Mouse (Mus musculus): ENCODE results near the gene Ptgs2. TPM values are rescaled to one million over a fixed set of nuclear protein-coding genes. Genes with fewer than 3 reads are reported as not detected.
A peak's percentile ranks its signal among the peaks of the same experiment; 100 is the strongest.

Ptgs2 gene
- 10 to 100 TPM; 16.5 to 18.5 TPM for total RNA-seq (2021)

GRCm38 (mm10) chr1:150099790-150100333, at the start of gene Ptgs2:
Gene Ptgs2 (plus strand): TSS chr1:150100031.
- peak; percentile 37 to 42 for DNase-seq (ENCODE audit: extremely low spot score in 1 of 2, low spot score in 1 of 2)

GRCm38 (mm10) chr1:150050256-150050655, 49.6 kb upstream of the Ptgs2 start:
- no peak for DNase-seq (ENCODE audit: extremely low spot score in 1 of 2, low spot score in 1 of 2)

DNA sequence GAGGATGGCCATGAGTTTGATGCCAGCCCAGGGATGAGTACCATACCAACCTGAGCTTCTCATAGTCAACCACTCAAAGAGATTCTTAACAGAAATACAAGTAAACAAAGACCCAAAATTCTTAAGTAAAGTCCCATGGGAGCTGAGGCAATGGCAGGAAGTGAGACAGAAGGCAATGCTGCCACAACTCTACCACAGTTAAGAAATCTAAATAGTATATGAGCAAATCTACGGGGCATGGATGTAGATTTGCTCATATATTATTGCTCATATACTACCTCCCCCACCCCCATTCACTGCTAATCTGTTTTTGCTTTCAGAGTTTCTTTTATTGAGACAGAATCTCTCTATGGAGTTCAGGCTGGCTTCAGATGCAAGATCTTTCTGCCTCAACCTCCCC, 34.1 kb upstream of the Ptgs2 start:
- no peak for DNase-seq (ENCODE audit: extremely low spot score in 1 of 2, low spot score in 1 of 2)

DNA sequence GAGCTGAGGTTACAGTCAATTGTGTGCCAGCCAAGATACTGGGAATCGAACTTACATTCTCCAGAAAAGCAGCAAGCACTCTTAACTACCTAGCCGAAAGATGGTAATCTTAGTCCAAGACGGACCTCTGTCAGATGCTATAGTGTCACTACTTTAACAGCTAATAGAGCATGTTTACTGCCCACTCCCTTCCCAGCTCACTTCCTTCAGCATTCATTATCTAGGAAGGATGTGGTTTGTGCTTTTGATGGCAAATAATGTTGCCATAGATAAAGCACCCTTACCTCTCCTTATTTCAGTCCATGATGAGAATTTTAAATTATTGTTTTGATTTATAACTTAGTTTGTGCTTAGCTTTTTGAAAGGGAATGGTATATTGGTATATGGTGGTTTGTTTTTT, 27.0 kb upstream of the Ptgs2 start:
- no peak for DNase-seq (ENCODE audit: extremely low spot score in 1 of 2, low spot score in 1 of 2)

DNA sequence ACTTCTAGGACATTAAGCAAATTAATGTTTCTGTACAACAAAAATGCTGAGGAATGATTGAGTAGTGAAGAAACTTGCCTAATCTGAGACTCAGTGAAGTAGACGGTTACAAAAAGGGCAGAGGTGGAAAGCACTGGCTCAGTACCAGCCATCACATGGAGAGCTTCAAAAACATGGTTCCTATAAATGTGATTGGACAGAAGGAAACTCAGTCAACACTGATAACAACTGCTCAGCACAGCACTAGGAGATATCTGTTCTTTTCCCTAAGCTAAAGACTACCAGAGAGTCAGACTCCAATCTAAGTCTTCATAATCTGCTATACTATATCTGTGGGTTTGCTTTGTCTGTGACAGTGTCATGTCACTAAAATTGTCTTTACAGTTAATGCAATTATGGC, 25.2 kb upstream of the Ptgs2 start:
- DNase-seq (ENCODE audit: extremely low spot score in 1 of 2, low spot score in 1 of 2) = no peak

DNA sequence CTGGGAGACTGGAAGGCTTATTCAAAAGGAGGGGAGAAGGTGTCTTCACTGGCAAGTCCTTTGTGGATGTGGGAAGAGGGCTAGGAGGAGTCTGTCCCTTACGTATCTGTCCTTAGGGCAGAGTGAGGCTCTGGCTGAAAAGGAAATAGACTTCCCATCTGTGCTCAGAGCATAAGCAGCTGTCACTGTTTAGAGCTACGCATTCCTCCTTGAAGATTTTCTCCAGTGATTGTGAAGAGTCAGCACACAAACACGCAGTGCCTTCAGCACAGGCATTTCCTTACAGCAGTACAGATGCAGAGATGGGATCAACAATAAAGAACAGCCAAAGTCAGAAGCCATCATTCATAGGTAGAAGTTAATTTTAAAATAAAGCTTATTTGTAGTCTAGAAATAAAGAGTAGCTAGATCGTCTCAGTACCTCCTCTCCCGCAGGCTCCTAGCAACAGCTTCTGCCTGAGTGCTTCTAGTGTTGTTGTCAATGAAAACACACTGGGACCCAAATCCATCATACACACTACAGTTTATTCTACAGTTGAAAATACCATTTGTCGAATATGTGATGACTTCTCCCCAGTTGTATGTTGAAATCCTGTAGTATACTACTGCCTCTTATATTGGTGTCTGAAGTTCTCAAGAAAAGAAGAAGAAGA, 10.7 kb upstream of the Ptgs2 start:
- DNase-seq (ENCODE audit: extremely low spot score in 1 of 2, low spot score in 1 of 2) = no peak

DNA sequence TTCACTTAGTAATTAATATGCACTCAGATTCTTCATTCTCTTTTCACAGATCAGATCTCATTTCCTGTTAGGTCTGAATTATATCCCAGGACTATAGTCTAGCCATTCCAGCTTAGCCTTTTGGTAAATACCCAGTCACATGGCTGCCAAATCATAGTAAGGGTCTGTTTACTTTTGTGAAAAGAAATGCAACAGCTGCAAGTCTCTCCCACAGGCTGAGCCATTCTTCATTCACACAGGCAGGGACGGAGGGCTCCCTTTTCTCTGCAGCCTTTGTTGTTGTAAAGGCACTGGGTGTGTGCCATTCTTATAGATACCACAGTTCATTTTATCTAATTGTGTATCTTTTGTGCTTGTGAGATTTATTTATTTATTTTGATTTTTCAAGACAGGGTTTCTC, 9.6 kb upstream of the Ptgs2 start:
- no peak for DNase-seq (ENCODE audit: extremely low spot score in 1 of 2, low spot score in 1 of 2)

GRCm38 (mm10) chr1:150097036-150097435, 2.8 kb upstream of the Ptgs2 start:
- DNase-seq (ENCODE audit: extremely low spot score in 1 of 2, low spot score in 1 of 2) = no peak

DNA sequence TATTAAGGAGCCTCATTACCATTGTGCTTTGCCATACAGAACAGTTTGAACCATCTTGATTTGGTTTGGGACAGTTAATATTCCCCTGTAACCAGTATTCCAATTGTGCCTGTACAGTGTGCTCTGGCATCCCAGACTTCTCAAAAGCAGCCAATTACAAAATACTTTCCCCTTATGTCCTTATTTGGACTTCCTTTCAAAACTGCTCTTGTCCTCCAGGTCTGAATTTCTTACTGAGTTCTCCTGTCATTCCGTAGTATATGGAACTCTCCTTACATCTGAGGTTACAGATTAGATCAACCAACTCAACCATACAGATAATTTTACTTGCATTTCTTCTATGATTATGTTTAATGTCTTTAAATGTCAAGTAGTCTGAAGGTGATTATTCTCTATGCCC, 2.1 kb upstream of the Ptgs2 start:
- DNase-seq (ENCODE audit: extremely low spot score in 1 of 2, low spot score in 1 of 2) = no peak

DNA sequence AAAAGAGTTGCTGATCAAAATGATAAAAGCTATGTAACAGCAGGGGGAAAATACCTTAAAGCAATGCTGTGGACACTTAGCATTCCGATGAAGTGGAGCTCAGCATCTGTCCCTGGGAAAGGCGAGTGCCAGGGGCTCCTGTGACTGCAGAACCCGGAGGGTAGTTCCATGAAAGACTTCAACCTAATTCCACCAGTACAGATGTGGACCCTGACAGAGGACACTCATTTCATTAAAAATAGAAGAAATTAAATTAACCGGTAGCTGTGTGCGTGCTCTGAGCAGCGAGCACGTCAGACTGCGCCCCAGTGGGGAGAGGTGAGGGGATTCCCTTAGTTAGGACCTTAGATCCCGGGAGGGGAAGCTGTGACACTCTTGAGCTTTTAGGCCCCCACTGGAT, 457 bp upstream of the Ptgs2 start:
- DNase-seq (ENCODE audit: extremely low spot score in 1 of 2, low spot score in 1 of 2) = no peak

DNA sequence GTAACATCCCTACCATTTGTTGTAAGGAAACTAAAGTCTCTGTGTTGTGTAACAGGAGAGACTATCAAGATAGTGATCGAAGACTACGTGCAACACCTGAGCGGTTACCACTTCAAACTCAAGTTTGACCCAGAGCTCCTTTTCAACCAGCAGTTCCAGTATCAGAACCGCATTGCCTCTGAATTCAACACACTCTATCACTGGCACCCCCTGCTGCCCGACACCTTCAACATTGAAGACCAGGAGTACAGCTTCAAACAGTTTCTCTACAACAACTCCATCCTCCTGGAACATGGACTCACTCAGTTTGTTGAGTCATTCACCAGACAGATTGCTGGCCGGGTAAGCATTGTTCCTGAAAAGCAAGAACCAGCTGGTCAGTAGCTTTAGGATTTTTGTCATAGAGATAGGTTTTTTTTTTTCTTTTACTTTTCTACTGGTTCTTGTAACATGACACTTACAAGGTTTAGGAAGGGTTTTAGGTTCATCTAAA, 4.4 kb downstream of the Ptgs2 start:
- no peak for DNase-seq (ENCODE audit: extremely low spot score in 1 of 2, low spot score in 1 of 2)

DNA sequence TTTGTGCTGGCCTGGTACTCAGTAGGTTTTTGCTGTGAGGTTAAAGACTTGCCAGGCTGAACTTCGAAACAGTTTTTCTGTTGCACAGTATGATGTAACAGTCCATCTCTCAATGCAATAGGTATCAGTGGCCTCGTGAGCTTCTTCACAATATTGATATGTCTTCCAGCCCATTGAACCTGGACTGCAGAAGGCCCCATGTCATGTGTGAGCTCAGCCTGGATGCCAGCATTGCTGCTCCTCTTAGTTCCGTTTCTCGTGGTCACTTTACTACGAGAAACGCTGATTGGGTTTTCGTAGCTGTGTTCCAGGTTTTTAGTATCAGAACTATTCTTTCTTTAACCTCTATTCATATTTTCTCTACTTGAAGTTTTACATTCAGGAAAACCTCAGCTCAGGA, 6.9 kb downstream of the Ptgs2 start:
- DNase-seq (ENCODE audit: extremely low spot score in 1 of 2, low spot score in 1 of 2) = no peak

GRCm38 (mm10) chr1:150109591-150109990, 9.8 kb downstream of the Ptgs2 start:
- DNase-seq (ENCODE audit: extremely low spot score in 1 of 2, low spot score in 1 of 2) = no peak

DNA sequence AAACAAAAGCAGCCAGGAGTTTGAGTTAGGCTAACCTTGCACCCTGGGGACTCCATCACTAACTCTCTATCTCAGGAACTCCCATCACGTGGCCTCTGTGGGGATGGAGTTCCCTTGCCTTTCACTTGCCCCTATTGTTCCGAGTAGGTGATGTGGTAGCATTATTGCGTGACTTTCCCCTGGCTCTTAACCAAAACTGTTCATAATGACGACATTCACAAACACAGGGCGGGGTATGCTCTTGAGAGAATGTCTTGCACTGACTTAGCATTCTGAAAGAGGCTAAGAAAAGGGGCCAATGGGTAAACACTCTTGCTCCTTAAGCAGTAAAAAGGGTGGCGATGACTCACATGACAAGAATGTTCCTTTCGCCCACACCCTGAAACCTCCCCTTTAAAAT, 15.5 kb downstream of the Ptgs2 start:
- DNase-seq (ENCODE audit: extremely low spot score in 1 of 2, low spot score in 1 of 2) = no peak

DNA sequence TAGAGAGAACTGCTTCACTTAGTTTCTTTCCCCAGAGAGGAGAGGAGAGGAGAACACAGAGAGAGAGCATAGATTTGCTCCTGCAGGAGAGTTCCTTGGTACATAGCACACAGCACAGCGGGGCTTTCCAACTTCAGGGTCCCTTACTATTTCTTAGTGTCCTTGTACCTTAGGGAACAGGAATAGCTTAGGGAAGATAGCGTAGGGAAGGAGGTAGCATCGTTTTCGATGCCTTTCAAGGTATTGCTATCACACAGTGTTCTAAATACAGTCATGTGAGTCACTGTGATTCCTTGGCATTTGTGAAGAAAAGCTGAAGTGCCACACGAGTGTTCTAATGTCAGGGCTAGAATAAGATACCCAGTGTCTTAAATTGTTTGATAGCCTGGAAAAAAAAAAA, 18.5 kb downstream of the Ptgs2 start:
- no peak for DNase-seq (ENCODE audit: extremely low spot score in 1 of 2, low spot score in 1 of 2)

DNA sequence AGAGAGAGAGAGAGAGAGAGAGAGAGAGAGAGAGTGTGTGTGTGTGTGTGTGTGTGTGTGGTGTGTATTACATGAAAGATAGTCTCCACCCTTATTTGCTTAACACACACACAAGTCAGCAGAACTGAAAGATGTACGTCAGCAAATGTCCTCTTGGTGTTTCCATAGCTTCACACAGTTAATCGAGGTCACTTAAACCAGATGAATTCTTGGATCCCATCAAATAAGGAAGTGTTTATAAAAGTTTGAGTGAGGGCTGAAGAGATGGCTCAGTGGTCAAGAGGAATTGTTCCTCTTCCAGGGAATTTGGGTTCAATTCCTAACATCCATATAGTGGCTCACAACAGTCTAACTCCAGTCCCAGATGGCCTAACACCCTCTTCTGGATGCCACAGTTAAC, 25.7 kb downstream of the Ptgs2 start:
- no peak for DNase-seq (ENCODE audit: extremely low spot score in 1 of 2, low spot score in 1 of 2)

- DNase-seq (ENCODE audit: extremely low spot score in 1 of 2, low spot score in 1 of 2) = no peak
Observed at GRCm38 (mm10) chr1:150130070-150130469, 30.2 kb downstream of the Ptgs2 start.

GRCm38 (mm10) chr1:150130586-150131275, 30.9 kb downstream of the Ptgs2 start:
- DNase-seq (ENCODE audit: extremely low spot score in 1 of 2, low spot score in 1 of 2) = no peak

DNA sequence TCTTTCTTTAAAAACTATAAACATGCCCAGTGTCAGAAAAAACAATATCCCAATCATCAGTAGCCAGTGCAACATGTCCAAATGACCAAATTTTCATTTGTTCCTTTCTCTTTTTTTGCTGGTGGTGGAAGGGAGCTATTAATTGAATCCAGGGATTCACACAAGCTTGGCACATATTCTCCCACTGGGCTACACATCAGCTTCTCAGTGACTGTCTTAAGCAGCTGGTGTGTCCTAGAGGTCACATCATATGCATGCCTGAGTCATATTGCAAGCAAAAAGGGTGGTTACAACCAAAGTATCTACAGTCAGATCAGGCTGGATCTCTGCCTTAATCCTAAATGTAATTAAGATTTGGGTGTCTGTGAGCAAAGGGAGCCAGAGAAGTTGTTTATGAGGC, 35.5 kb downstream of the Ptgs2 start:
- no peak for DNase-seq (ENCODE audit: extremely low spot score in 1 of 2, low spot score in 1 of 2)

DNA sequence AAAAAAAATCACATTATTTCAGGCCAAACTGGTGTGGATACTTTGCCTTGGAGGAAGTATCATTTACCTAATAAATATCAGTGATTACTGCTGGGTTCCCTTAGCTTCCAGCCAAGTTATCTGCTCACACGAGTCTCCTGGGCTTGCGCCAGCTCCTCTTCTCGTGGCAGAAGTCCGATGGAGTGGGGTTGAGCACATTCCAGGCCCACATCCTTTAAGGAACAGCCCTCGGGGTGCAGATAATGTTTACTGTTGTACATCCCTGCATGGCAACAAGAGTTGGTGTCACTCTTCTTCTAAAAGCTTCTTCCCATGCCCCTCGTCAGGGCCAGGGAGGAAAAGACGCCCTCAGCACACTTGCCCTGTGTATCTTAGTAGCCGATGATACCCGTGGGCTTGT, 39.9 kb downstream of the Ptgs2 start:
- no peak for DNase-seq (ENCODE audit: extremely low spot score in 1 of 2, low spot score in 1 of 2)

GRCm38 (mm10) chr1:150141939-150142338, 42.1 kb downstream of the Ptgs2 start:
- DNase-seq (ENCODE audit: extremely low spot score in 1 of 2, low spot score in 1 of 2) = no peak

GRCm38 (mm10) chr1:150143578-150143977, 43.7 kb downstream of the Ptgs2 start:
- no peak for DNase-seq (ENCODE audit: extremely low spot score in 1 of 2, low spot score in 1 of 2)
